Mouse (Mus musculus) intestine, postnatal 0 days (tissue): Measurements from ENCODE around the gene Apof. TPM values are rescaled to one million over a fixed set of nuclear protein-coding genes. Genes with fewer than 3 reads are reported as not detected.

ENCODE experiments used
- ATAC-seq: fragments of 200-750 bp; cut with Nextera tagmentation; 2 replicates; pipeline ENCODE4 v1.8.0; 2017; ENCODE audit warnings: mild to moderate bottlenecking, moderate TSS enrichment, moderate library complexity
- H3K27ac ChIP-seq: fragments of 300-500 bp; sonication (generic); 2 replicates; pipeline ENCODE4 v1.5.1; 2014; ENCODE audit warnings: mild to moderate bottlenecking, low read depth, low read length, moderate library complexity
- H3K27me3 ChIP-seq: fragments of 300-500 bp; sonication (generic); replicated peaks from 2 replicates; pipeline ENCODE4 v1.6.1; 2014; ENCODE audit warnings: low read length, mixed read lengths; ENCODE audit not compliant: control insufficient read depth, insufficient read depth
- H3K36me3 ChIP-seq: fragments of 300-500 bp; sonication (generic); 2 replicates; pipeline ENCODE4 v1.6.1; 2014; ENCODE audit warnings: mild to moderate bottlenecking, moderate library complexity; ENCODE audit not compliant: control insufficient read depth, insufficient read depth
- H3K4me1 ChIP-seq: fragments of 300-500 bp; sonication (generic); replicated peaks from 2 replicates; pipeline ENCODE4 v1.6.1; 2014; ENCODE audit warnings: antibody characterized with exemption, low read length, mixed read lengths; ENCODE audit not compliant: control insufficient read depth, insufficient read depth
- H3K4me2 ChIP-seq: fragments of 300-500 bp; sonication (generic); replicated peaks from 2 replicates; pipeline ENCODE4 v1.6.1; 2014; ENCODE audit warnings: low read depth, mild to moderate bottlenecking, moderate library complexity
- H3K4me3 ChIP-seq: fragments of 300-500 bp; sonication (generic); 2 replicates; pipeline ENCODE4 v1.5.1; 2014; ENCODE audit warnings: low read depth, low read length
- H3K9ac ChIP-seq: fragments of 300-500 bp; sonication (generic); 2 replicates; pipeline ENCODE4 v1.6.1; 2014; ENCODE audit warnings: mild to moderate bottlenecking, low read depth, low read length
- H3K9me3 ChIP-seq: fragments of 300-500 bp; sonication (generic); 2 replicates; pipeline ENCODE4 v1.6.1; 2016; ENCODE audit warnings: mixed run types; ENCODE audit not compliant: control insufficient read depth
- CTCF ChIP-seq: sonication (generic); IDR thresholded peaks from 2 replicates; pipeline ENCODE4 v1.5.1; 2016; ENCODE audit warnings: low read depth, mild to moderate bottlenecking, control low read depth, antibody characterized with exemption, moderate library complexity
- WGBS: fragments of 180-500 bp; shearing (Covaris S2); extraction: QIAGEN DNeasy Blood & Tissue Kit; methylation state at CpG from one replicate; pipeline ENCODE4 v1.1.7; 2014; 5-methylcytosine and 5-hydroxymethylcytosine counted together
- polyA plus RNA-seq: library from polyadenylated mRNA; unstranded; fragments of >200 nt; fragmentation: Nextera tagmentation; extraction: Ambion mirVana; gene quantifications from 2 replicates; pipeline ENCODE4 v1.2.1, GENCODE M21; 2015

The Apof gene
- polyA plus RNA-seq: 0.12 TPM in 2 replicates

- no peak for TF ChIP-seq CTCF
- no peak within 1 kb of the TSS for H3K27ac ChIP-seq
- no peak for ATAC-seq
- 67% methylated on average over 6 of the region's 6 CpGs for WGBS
- H3K9me3 ChIP-seq: no peaks in the 10 kb centered on the region
- no peaks in the 10 kb centered on the region for H3K4me1 ChIP-seq
- H3K36me3 ChIP-seq: no peaks in the 10 kb centered on the region
- H3K27me3 ChIP-seq: no peaks in the 10 kb centered on the region
- no peak within 1 kb of the TSS for H3K9ac ChIP-seq
- peak within 1 kb of the TSS; percentile 77; the same call in 1 of the 2 replicates for H3K4me3 ChIP-seq
- H3K4me2 ChIP-seq: 0 out of 2 replicates have a peak within 1 kb of the TSS, but pooled peaks have one; percentile 65
Observed at GRCm38 (mm10) chr10:128268371-128268770, at the start of gene Apof. Apof (plus strand) TSS chr10:128268671.

- Histone ChIP-seq H3K36me3 (no peaks in the 10 kb centered on the region), H3K27ac (no peak overlapping the region), H3K4me1 (no peaks in the 10 kb centered on the region), H3K9me3 (no peaks in the 10 kb centered on the region), H3K4me2 (no peak overlapping the region), H3K9ac (no peak overlapping the region), H3K27me3 (no peaks in the 10 kb centered on the region), H3K4me3 (no peak overlapping the region)
- ATAC-seq: no peak
- no peak for TF ChIP-seq CTCF
- WGBS: 60% methylated on average over 16 of the region's 16 CpGs
Observed at GRCm38 (mm10) chr10:128221533-128222286, 46.8 kb upstream of the Apof start.

GRCm38 (mm10) chr10:128225064-128225463 is 43.4 kb upstream of the Apof start:
- WGBS: 64% methylated on average over 5 of the region's 5 CpGs
- no peak overlapping the region for H3K4me3 ChIP-seq
- no peak for TF ChIP-seq CTCF
- no peaks in the 10 kb centered on the region for H3K4me1 ChIP-seq
- no peak for ATAC-seq
- no peaks in the 10 kb centered on the region for H3K9me3 ChIP-seq
- no peak overlapping the region for H3K4me2 ChIP-seq
- H3K9ac ChIP-seq: no peak overlapping the region
- H3K27ac ChIP-seq: no peak overlapping the region
- no peaks in the 10 kb centered on the region for H3K36me3 ChIP-seq
- no peaks in the 10 kb centered on the region for H3K27me3 ChIP-seq

GRCm38 (mm10) chr10:128225538-128225937 is 42.9 kb upstream of the Apof start, which contains the start of gene Mip:
Mip (plus strand) TSS chr10:128225838.
- Histone ChIP-seq H3K4me1 (no peaks in the 10 kb centered on the region), H3K27ac (no peak within 1 kb of the TSS), H3K9ac (no peak within 1 kb of the TSS), H3K27me3 (no peaks in the 10 kb centered on the region), H3K36me3 (no peaks in the 10 kb centered on the region), H3K4me2 (no peak within 1 kb of the TSS), H3K4me3 (no peak within 1 kb of the TSS), H3K9me3 (no peaks in the 10 kb centered on the region)
- whole genome bisulfite sequencing: 55% methylated on average over 4 of the region's 4 CpGs
- no peak for TF ChIP-seq CTCF
- ATAC-seq: no peak

GRCm38 (mm10) chr10:128227592-128227991 is 40.9 kb upstream of the Apof start:
- H3K4me1 ChIP-seq: no peaks in the 10 kb centered on the region
- no peaks in the 10 kb centered on the region for H3K9me3 ChIP-seq
- no peak for TF ChIP-seq CTCF
- ATAC-seq: no peak
- H3K4me2 ChIP-seq: no peak overlapping the region
- H3K36me3 ChIP-seq: no peaks in the 10 kb centered on the region
- no peak overlapping the region for H3K27ac ChIP-seq
- H3K4me3 ChIP-seq: no peak overlapping the region
- H3K27me3 ChIP-seq: no peaks in the 10 kb centered on the region
- 74% methylated on average over 9 of the region's 9 CpGs for WGBS
- no peak overlapping the region for H3K9ac ChIP-seq

GRCm38 (mm10) chr10:128228009-128228408 is 40.5 kb upstream of the Apof start:
- no peak for TF ChIP-seq CTCF
- Histone ChIP-seq H3K9me3 (no peaks in the 10 kb centered on the region), H3K4me3 (no peak overlapping the region), H3K4me1 (no peaks in the 10 kb centered on the region), H3K9ac (no peak overlapping the region), H3K27ac (no peak overlapping the region), H3K36me3 (no peaks in the 10 kb centered on the region), H3K27me3 (no peaks in the 10 kb centered on the region), H3K4me2 (no peak overlapping the region)
- 94% methylated on average over 8 of the region's 8 CpGs for WGBS
- ATAC-seq: no peak
